Mouse (Mus musculus): Measurements from ENCODE around the gene Pakap. TPM values are rescaled to one million over a fixed set of nuclear protein-coding genes. Genes with fewer than 3 reads are reported as not detected.
A peak's percentile ranks its signal among the peaks of the same experiment; 100 is the strongest.

Pakap gene
- total and polyA plus RNA-seq, 2 experiments from 2014 or later: 6.9 to 9.5 TPM

DNA sequence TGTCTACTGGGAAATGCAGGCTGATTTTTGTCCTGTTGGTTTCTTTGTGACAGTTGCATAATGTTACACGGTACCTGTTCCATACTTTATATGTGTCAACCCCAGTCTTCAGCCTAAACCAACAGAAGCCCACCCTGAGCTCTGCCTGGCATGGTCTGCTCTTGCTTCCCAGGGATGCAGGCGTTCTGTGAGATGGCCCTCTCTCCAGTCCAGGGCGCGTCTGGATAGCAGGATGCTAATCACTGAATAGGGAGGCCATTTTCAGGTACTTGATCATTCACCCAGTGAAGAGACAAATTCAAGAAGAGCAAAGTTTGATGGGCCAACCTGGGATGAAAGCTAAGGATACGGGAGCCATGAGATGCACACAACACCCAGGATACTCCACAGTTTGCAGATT lies 311.2 kb downstream of the Pakap start:
- no peak for ATAC-seq
- no peak for DNase-seq
- no peak for TF ChIP-seq CTCF (IDR thresholded peaks at IDR 0.05; ENCODE audit: low read depth)
- Histone ChIP-seq H3K4me2 (ENCODE audit: low read depth) (no peak overlapping the region), H3K4me3 (ENCODE audit: low read depth, low read length) (no peak overlapping the region), H3K27me3 (ENCODE audit: insufficient read depth, low read length) (no peaks in the 10 kb centered on the region), H3K9me3 (ENCODE audit: low read length) (no peaks in the 10 kb centered on the region), H3K4me1 (ENCODE audit: insufficient read depth) (no peaks in the 10 kb centered on the region), H3K27ac (ENCODE audit: low read depth, low read length) (no peak overlapping the region), H3K9ac (no peak overlapping the region), H3K36me3 (ENCODE audit: insufficient read depth) (no peaks in the 10 kb centered on the region)
- 91% methylated on average over 5 of the region's 5 CpGs for WGBS

DNA sequence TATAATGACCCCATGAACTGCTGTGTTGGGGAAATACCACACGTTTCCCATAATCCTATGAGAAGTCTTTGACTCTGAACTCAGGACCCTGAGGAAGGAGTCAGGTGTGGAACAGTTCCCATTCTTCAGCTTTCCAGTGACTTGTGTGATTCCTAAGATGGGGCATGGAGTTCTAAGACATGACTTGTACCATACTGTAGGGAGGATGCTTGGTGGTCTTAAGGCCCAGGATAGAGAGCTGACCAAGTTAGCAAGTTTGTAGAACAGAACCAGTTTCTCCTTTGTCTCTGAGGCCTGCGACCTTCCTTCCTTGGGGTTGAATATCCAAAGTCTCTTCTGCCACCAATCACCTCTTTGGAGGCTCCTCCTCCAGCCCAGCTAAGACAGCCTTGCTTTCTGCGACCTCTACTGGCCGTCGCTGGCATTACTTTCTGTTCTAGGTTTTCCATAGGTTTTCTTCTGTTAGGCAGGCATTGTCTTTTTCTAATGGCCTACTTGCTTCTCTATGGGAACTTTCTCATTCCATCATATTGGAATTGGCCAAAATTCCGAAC lies 311.9 kb downstream of the Pakap start:
- Histone ChIP-seq H3K27me3 (ENCODE audit: insufficient read depth, low read length) (no peaks in the 10 kb centered on the region), H3K4me2 (ENCODE audit: low read depth) (no peak overlapping the region), H3K36me3 (ENCODE audit: insufficient read depth) (no peaks in the 10 kb centered on the region), H3K27ac (ENCODE audit: low read depth, low read length) (no peak overlapping the region), H3K4me3 (ENCODE audit: low read depth, low read length) (no peak overlapping the region), H3K9ac (no peak overlapping the region), H3K9me3 (ENCODE audit: low read length) (no peaks in the 10 kb centered on the region), H3K4me1 (ENCODE audit: insufficient read depth) (no peaks in the 10 kb centered on the region)
- ATAC-seq: no peak; the same call in 1 of the 2 replicates
- peak; percentile 84 for TF ChIP-seq CTCF (IDR thresholded peaks at IDR 0.05; ENCODE audit: low read depth)
- peak; percentile 74 for DNase-seq
- 12% methylated on average over 6 of the region's 6 CpGs for WGBS

DNA sequence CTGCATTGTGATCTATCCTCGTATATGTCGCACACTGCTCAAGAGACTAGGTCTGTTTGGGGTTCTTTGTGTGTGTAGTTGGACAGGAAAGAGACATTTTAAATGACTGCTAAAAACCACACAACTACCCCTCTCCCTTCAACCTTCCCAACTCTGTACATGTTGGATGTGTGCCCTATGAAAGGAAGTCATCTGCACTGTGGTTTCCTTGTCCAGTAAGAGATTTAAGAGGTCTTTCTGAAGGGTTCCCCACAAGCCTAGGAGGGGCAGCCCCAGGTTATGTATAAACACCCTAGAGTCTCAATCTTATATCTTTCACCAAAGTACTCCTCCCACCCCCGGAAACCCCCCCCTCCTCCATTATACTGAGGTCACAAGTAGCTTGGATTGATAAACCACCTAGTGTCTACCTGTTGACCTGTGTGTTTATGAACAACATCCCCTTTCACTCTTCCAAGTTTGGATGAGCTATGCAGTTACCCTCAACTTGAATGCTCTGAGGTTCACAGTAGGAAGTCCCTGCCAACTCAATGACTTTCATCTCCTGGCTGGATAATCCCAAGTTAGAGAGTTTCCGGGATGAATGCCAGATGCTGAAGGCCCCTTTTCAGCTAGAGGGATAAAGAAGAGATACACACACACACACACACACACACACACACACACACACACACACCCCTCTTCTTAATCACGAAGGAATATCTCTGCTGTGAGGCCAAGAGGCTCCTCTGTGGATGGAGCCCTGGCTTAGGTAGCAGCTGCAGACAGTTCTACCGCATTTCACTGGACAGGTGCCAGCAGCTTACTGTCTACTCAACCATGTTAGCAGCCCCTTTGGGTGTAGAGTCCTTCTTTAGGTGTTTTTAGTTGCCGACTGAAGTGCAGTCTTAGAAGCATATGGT lies 315.8 kb downstream of the Pakap start:
- H3K27me3 ChIP-seq (ENCODE audit: insufficient read depth, low read length): no peaks in the 10 kb centered on the region
- ATAC-seq: no peak
- H3K9me3 ChIP-seq (ENCODE audit: low read length): no peaks in the 10 kb centered on the region
- H3K27ac ChIP-seq (ENCODE audit: low read depth, low read length): no peak overlapping the region
- H3K4me3 ChIP-seq (ENCODE audit: low read depth, low read length): no peak overlapping the region
- H3K9ac ChIP-seq: no peak overlapping the region
- no peaks in the 10 kb centered on the region for H3K4me1 ChIP-seq (ENCODE audit: insufficient read depth)
- no peak for TF ChIP-seq CTCF (IDR thresholded peaks at IDR 0.05; ENCODE audit: low read depth)
- DNase-seq: peak; percentile 32
- WGBS: 56% methylated on average over 7 of the region's 7 CpGs
- no peaks in the 10 kb centered on the region for H3K36me3 ChIP-seq (ENCODE audit: insufficient read depth)
- H3K4me2 ChIP-seq (ENCODE audit: low read depth): no peak overlapping the region

DNA sequence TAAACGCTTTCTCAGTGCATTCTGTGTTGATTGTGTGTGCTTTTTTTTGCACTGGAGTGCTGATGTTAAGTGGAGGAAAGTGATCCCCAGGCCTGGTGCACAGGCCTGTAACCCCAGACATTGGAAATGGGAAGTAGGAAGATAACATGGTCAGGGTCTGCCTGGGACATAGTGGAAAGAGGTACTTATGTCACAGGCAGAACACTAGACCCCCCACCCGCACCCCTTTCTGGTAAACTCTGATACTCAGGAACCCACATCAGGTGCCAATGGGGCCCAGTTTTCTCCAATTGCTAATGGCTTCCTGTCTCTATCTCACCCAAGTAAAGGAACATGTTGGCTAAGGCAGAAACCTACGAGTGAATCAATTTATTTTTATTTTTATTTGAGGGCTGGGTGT lies 316.5 kb downstream of the Pakap start:
- Histone ChIP-seq H3K36me3 (ENCODE audit: insufficient read depth) (no peaks in the 10 kb centered on the region), H3K4me2 (ENCODE audit: low read depth) (no peak overlapping the region), H3K27ac (ENCODE audit: low read depth, low read length) (no peak overlapping the region), H3K27me3 (ENCODE audit: insufficient read depth, low read length) (no peaks in the 10 kb centered on the region), H3K9ac (no peak overlapping the region), H3K4me3 (ENCODE audit: low read depth, low read length) (no peak overlapping the region), H3K9me3 (ENCODE audit: low read length) (no peaks in the 10 kb centered on the region), H3K4me1 (ENCODE audit: insufficient read depth) (no peaks in the 10 kb centered on the region)
- WGBS: 84% methylated on average over 3 of the region's 3 CpGs
- DNase-seq (no peak), ATAC-seq (no peak)
- TF ChIP-seq CTCF (IDR thresholded peaks at IDR 0.05; ENCODE audit: low read depth): no peak

DNA sequence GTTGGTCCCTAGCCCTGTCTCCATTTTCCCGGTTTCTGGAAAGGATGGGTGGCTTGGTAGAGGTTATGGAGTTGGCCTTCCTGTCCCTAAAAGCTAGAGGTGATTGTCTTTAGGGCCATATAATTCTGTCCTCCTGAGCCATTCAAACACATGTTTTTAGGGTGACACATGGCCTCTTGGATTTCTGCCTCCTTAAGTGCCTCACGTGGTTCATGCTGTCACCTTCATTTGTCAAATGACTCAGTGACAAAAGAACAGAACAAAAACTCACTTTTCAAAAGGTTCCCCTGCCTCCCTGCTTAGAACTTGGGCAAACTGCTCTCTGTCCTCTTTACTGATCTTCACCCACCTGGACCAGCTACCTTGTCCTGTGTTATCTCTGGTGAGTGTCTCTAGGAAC lies 317.2 kb downstream of the Pakap start:
- no peak for DNase-seq
- Histone ChIP-seq H3K27me3 (ENCODE audit: insufficient read depth, low read length) (no peaks in the 10 kb centered on the region), H3K4me3 (ENCODE audit: low read depth, low read length) (no peak overlapping the region), H3K27ac (ENCODE audit: low read depth, low read length) (no peak overlapping the region), H3K36me3 (ENCODE audit: insufficient read depth) (no peaks in the 10 kb centered on the region), H3K9ac (no peak overlapping the region), H3K9me3 (ENCODE audit: low read length) (no peaks in the 10 kb centered on the region), H3K4me2 (ENCODE audit: low read depth) (no peak overlapping the region), H3K4me1 (ENCODE audit: insufficient read depth) (no peaks in the 10 kb centered on the region)
- 53% methylated on average over 2 of the region's 2 CpGs for WGBS
- ATAC-seq: no peak
- no peak for TF ChIP-seq CTCF (IDR thresholded peaks at IDR 0.05; ENCODE audit: low read depth)

DNA sequence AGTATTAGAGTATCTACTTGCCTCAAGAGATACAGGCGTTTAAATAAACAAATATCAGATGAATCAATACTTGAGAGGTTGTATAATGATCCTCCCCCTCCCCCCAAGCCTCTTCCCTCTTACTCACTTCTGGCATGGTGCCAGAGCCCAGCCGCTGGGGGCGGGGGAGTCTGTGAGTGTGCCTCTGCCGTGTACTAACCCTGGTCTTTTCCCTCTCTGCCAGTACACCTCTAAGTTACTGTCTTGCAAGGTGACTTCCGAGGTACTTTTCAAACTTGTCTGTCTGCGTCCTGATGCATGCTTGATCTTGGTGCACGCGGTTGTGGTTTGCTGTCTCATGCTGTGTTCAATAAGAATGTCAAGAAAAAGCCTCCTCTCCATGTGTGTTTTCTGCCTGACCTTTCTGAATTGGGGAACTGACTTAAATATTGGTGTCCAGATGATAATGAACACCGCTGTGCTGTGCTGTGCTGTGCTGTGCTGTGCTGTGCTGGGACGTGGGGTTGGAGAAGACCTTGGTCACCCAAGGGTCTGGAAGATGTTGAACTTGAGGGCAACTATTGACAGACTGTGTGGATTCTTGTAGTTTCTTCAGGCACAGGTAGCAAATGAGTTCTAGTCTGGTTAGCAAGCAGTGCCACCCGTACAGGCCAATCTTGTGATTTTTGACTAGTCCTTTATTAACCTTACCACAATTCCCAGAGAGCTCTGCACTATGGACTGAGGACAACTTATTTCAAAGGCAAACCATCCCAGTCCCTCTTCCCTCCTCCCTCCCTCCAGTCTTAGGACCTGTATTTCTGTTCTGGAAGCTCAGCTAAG lies 318.3 kb downstream of the Pakap start:
- ATAC-seq (no peak), DNase-seq (peak; percentile 22)
- Histone ChIP-seq H3K27ac (ENCODE audit: low read depth, low read length) (no peak overlapping the region), H3K9me3 (ENCODE audit: low read length) (no peaks in the 10 kb centered on the region), H3K4me3 (ENCODE audit: low read depth, low read length) (no peak overlapping the region), H3K4me2 (ENCODE audit: low read depth) (no peak overlapping the region), H3K27me3 (ENCODE audit: insufficient read depth, low read length) (no peaks in the 10 kb centered on the region), H3K4me1 (ENCODE audit: insufficient read depth) (no peaks in the 10 kb centered on the region), H3K36me3 (ENCODE audit: insufficient read depth) (no peaks in the 10 kb centered on the region), H3K9ac (no peak overlapping the region)
- WGBS: 52% methylated on average over 11 of the region's 11 CpGs
- TF ChIP-seq CTCF (IDR thresholded peaks at IDR 0.05; ENCODE audit: low read depth): no peak

DNA sequence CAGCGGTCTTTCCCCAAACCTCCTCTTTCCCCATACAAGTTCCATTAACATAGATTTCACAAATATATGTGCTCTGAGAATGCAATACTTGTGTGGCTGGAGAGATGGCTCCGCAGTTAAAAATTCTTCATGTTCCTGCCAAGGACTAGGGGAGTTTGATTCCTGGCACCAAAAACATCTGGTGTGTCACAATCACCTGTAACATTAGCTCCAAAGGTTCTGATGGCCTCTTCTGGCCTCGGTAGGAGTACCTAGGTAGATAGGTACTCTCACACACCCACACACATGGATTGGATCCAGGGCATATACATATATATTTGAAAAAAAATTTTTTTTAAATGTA lies 318.9 kb downstream of the Pakap start:
- no peaks in the 10 kb centered on the region for H3K36me3 ChIP-seq (ENCODE audit: insufficient read depth)
- no peak overlapping the region for H3K27ac ChIP-seq (ENCODE audit: low read depth, low read length)
- H3K4me2 ChIP-seq (ENCODE audit: low read depth): no peak overlapping the region
- WGBS: 95% methylated on average over 3 of the region's 3 CpGs
- TF ChIP-seq CTCF (IDR thresholded peaks at IDR 0.05; ENCODE audit: low read depth): no peak
- DNase-seq: no peak
- H3K9me3 ChIP-seq (ENCODE audit: low read length): no peaks in the 10 kb centered on the region
- no peaks in the 10 kb centered on the region for H3K27me3 ChIP-seq (ENCODE audit: insufficient read depth, low read length)
- no peak overlapping the region for H3K9ac ChIP-seq
- ATAC-seq: no peak
- no peaks in the 10 kb centered on the region for H3K4me1 ChIP-seq (ENCODE audit: insufficient read depth)
- H3K4me3 ChIP-seq (ENCODE audit: low read depth, low read length): no peak overlapping the region
